Mouse (Mus musculus) Patski (cell line): ENCODE measurements around the gene Mterf4. TPM values are rescaled to one million over a fixed set of nuclear protein-coding genes. Genes with fewer than 3 reads are reported as not detected.
A peak's percentile ranks its signal among the peaks of the same experiment; 100 is the strongest.

Source experiments
- ATAC-seq: fragments of 100-300 bp; one replicate; pipeline ENCODE4 v1.8.0; 2021
- CTCF ChIA-PET: fragments of 350-600 bp; sonication (Branson Sonifier 250); formaldehyde crosslinking; loops from one replicate; lab custom pipeline; 2022; ENCODE audit warnings: inconsistent platforms; lab: Charles Lee
- POLR2A ChIA-PET: fragments of 350-600 bp; sonication (Branson Sonifier 250); formaldehyde crosslinking; loops from one replicate; lab custom pipeline; 2022; ENCODE audit warnings: antibody characterized with exemption, inconsistent platforms; lab: Charles Lee
- DNase-seq: peaks from one replicate; pipeline ENCODE4 v3.0.0-alpha.2; 2011; ENCODE audit warnings: low read depth, low spot score
- H3K27me3 ChIP-seq: fragments of 371-371 bp; one replicate; pipeline ENCODE4 v1.5.1; 2021
- CTCF ChIP-seq: fragments of 100-300 bp; IDR thresholded peaks from one replicate; pipeline ENCODE4 v1.5.1; 2021
- in situ Hi-C: fragments of 300-500 bp; cut with MboI; formaldehyde crosslinking; loops from 3 replicates; pipeline ENCODE4 v1.11.1; 2018; ENCODE audit warnings: low pct_unique_long_range_greater_than_20kb, mixed read lengths
- polyA plus RNA-seq: library from polyadenylated mRNA; unstranded; gene quantifications from one replicate; pipeline ENCODE4 v1.2.3, GENCODE M21; 2021

The Mterf4 gene
- polyA plus RNA-seq = 34.8 TPM

DNA sequence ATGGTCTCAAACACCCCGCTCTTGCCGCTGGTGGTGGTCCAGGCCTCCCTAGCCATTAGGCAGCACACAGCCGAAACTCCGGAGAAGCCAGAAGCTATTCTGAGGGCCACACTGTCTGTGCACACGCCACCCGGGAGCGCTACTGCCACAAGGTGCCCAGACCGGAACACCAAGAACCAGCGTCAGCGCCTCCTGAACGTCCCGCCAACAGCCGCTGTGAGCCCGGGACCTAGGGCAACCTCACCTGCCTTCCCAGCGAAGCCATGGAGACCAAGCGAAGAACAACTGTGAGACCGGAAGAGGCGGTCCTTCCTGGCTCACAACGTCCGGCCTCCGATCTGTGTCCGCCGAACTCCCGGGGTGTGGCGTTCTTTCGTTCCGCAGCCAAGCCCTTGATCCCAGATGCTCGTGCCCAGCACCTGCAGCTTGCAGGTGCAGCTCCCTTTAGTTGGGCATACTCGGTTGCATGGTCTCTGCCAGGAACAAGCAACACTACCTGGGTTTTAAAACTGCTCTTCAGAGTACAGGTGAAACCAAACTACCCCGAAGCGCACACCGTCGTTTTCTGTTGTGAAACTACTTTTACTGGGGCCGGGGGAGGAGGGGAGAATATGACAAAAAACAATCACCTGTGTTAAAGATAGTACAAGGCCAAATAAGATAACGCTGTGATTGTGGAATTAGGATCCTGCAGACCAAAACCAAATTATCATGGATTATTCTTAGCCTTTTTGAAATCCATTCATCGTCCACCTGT, at the start of gene Mterf4:
Mterf4 (minus strand) TSS at position 335 of the 757 bp plus-strand sequence.
- no peak for TF ChIP-seq CTCF
- ChIA-PET POLR2A (no interaction called here), CTCF (interaction anchor here (0.7 to 1.7 kb wide), 4 partner anchors 16 to 177 kb away, joined by 3 to 5 read pairs (median 3); no protein-coding TSS in a partner anchor)
- no peaks in the 10 kb centered on the region for H3K27me3 ChIP-seq
- peak; percentile 39 for DNase-seq
- in situ Hi-C loops = loop anchor here (10.0 kb wide), 1 partner anchor 131 kb away; no protein-coding TSS in a partner anchor
- peak; percentile 71 for ATAC-seq

DNA sequence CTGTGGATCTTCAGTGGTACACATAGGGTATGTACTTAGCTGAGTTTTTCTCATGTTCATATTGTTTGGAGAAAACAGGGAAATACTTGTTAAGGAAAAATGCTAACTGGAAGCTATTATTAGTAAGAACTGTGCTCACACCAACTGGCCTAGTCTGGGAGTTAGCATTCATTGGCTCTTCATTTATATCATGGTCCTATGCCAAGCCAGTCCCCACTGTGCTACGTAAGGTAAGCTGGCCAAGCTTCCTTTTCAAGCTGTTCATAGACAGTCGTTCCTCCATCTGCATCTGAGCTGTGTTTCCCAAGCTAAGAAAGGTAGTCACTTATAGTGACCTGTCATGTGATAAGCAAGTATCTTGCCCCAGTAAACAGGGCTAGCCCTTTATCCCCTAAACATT, 47.0 kb upstream of the Mterf4 start:
- CTCF ChIA-PET = interaction anchor here (1.5 kb wide), 2 partner anchors 9 to 224 kb away, joined by 3 to 5 read pairs; partner anchors contain the start of gene Pask
- DNase-seq (no peak), ATAC-seq (no peak)
- in situ Hi-C loops = no loop called here
- H3K27me3 ChIP-seq = no peaks in the 10 kb centered on the region
- POLR2A ChIA-PET = no interaction called here
- TF ChIP-seq CTCF = no peak

DNA sequence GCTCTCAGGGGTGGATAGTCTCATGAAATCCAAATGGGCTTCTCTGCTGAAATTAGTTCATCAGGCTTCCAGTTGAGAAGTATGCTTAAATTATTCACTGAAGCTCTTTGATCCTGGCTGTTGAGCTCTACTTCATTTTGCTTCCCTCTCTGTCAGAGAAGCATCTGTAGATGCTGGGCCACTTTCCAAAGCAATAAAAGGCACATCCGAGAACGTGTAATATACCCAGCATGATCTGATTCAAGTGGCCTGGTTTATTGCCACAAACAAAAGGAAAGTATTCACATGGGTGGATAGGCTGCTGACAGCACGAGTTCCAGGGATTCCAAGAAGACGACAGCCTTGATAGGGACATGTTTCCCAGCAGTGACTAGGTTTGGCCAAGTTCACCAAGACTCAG, 44.0 kb upstream of the Mterf4 start:
- no peak for TF ChIP-seq CTCF
- DNase-seq (no peak), ATAC-seq (no peak)
- no peaks in the 10 kb centered on the region for H3K27me3 ChIP-seq
- ChIA-PET CTCF (interaction anchor here (0.7 to 1.8 kb wide), 4 partner anchors 10 to 225 kb away, joined by 3 to 6 read pairs (median 4); no protein-coding TSS in a partner anchor), POLR2A (no interaction called here)
- in situ Hi-C loops = no loop called here

DNA sequence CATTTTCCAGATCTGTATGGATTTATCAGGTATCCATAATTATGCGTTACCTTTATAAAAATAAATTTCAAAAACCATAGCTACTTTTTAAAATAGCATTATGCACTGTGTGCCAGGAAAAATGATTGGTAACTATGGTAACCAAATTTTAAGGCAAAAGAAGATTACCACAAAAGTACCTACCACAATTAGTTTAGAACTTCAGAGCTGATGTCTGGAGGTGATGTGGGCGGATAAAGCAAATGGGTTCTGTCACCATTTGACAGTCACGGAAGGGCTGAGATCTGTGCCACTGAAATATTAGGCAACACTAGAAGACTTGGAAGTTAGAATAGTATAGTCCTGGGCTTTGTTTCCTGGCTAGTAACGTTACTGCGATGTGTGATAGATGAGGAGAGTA, 41.5 kb upstream of the Mterf4 start:
- TF ChIP-seq CTCF = no peak

DNA sequence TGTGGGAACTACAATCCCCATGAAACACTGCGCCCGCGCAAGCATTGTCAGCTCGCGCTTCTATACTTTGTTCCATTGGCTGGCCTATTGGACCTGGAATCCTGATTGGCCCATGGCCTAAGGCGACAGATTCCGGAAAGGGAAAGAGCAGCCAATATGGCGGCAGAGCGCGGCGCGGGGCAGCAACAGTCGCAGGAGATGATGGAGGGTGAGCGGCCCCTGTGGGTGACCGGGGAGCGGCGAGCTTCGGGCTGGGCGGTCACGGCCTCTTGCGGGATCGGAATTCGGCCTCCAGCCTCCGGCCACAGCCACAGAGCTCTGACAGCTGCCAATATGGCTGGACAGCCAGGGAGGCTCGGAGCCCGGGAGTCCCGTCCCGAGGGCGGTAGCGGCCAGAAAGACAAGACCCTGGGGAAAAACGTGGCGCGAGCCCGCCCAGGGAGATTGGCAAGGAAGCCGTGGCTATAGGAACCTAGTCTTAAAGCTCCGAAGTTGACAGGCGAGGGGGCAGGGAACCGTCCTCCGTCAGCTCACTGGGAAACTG, 37.9 kb upstream of the Mterf4 start:
- DNase-seq (peak; percentile 83), ATAC-seq (peak; percentile 97)
- no peaks in the 10 kb centered on the region for H3K27me3 ChIP-seq
- no peak for TF ChIP-seq CTCF
- CTCF ChIA-PET = interaction anchor here (0.7 to 2.3 kb wide), 5 partner anchors 9 to 215 kb away, joined by 3 to 11 read pairs (median 4); no protein-coding TSS in a partner anchor
- in situ Hi-C loops = no loop called here
- POLR2A ChIA-PET = no interaction called here

More for the DNA sequence above, 41.5 kb upstream of the Mterf4 start:
- no peak for DNase-seq
- no peak for ATAC-seq
- H3K27me3 ChIP-seq = no peaks in the 10 kb centered on the region
- CTCF ChIA-PET = interaction anchor here (1.2 kb wide), 1 partner anchor 9 kb away, joined by 3 read pairs; no protein-coding TSS in a partner anchor
- in situ Hi-C loops = no loop called here
- POLR2A ChIA-PET = no interaction called here

DNA sequence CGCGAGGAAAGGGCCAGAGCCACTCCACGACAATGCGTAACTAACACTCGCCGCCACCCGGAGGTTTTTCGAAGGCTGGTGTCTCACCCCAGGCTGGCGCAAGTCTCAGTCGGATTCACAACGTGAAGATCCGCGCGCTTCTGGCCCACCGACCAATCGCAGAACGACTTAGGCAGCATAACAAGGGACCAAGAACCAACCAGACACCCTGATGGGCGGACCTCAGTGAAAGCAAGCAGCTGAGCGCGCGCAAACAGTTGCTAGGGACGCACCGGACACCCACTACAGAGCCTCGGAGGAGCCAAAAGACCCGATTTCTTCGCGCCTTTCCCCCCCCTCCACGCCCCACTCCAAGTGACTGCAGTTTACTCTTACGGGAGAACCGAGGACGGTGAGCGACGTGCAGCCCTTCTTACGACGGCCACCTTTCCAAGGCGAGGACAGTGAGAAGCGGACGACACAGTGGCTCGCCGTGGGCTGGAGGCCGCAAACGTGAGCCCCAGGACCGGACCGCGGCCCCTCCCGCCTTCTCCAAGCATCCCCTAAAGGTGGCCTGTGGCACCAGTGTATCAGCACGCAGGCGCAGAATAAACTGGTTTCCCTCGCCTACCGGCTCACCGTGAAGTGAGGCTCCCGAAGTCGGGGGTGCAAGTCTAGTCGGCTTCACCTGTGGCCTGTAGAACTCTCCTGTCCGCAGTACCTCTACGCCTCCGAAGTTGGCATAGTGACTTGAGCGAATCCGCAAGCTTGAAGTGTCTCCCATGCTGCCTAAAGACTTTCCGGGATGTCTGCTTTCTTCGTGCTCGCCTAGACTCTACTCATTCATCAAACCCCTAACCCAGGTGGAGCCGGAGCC, 37.2 kb upstream of the Mterf4 start, which contains the start of the genes Ppp1r7 and Pask:
Ppp1r7 (plus strand) TSS at position 207 of the 856 bp plus-strand sequence.
Pask (minus strand) TSS at position 835 of the 856 bp plus-strand sequence.
- H3K27me3 ChIP-seq = no peaks in the 10 kb centered on the region
- ChIA-PET POLR2A (no interaction called here), CTCF (interaction anchor here (0.8 to 2.3 kb wide), 4 partner anchors 9 to 214 kb away, joined by 3 to 11 read pairs (median 4); no protein-coding TSS in a partner anchor)
- in situ Hi-C loops = no loop called here
- ATAC-seq (peak; percentile 88), DNase-seq (peak; percentile 80)
- no peak for TF ChIP-seq CTCF

DNA sequence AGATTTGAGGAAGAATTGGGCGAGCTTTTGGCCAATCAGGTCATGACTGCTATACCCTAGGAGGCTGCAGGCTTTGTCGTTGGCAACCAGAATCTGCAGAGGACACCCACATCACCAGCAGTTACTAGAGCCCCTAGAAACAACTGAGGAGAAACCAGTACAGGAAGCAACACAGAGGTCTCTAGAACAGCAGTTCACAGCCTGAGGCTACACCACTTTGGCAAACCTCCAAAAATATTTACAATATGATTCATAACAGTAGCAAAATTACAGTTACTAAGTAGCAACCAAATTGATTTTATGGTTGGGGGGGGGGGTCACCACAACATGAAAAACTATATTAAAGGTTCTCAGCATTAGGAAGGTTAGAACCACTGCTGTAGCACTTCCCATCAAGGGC, 28.9 kb upstream of the Mterf4 start:
- DNase-seq = no peak
- in situ Hi-C loops = no loop called here
- ChIA-PET CTCF (no interaction called here), POLR2A (no interaction called here)
- ATAC-seq = no peak
- no peaks in the 10 kb centered on the region for H3K27me3 ChIP-seq
- TF ChIP-seq CTCF = no peak

DNA sequence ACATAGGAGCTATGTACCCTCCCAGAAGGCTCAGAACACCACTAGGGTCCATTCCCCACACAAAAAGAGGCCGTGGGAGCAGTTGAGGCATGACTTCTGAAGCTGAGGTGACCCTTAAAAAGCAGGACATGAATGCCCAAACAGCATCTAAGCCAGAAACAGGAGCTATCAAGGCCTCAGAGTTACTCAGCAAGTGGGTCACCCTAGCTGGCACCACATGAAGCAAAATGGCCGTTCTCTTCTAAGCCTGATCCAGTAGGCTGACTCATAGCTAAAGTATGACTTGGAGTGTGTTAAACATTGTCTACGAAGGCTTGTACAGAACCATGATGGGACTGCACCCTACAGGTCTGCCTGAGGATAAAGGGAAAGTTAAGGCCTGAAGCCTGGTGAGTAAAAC, 20.7 kb upstream of the Mterf4 start:
- DNase-seq = peak; percentile 46
- ChIA-PET POLR2A (interaction anchor here (0.6 kb wide), 1 partner anchor 111 kb away, joined by 3 read pairs; no protein-coding TSS in a partner anchor), CTCF (interaction anchor here (0.9 to 1.8 kb wide), 6 partner anchors 9 to 153 kb away, joined by 3 to 6 read pairs (median 4); partner anchors contain the start of gene Pask)
- in situ Hi-C loops = no loop called here
- TF ChIP-seq CTCF = peak; percentile 47
- no peaks in the 10 kb centered on the region for H3K27me3 ChIP-seq
- ATAC-seq = peak; percentile 92

DNA sequence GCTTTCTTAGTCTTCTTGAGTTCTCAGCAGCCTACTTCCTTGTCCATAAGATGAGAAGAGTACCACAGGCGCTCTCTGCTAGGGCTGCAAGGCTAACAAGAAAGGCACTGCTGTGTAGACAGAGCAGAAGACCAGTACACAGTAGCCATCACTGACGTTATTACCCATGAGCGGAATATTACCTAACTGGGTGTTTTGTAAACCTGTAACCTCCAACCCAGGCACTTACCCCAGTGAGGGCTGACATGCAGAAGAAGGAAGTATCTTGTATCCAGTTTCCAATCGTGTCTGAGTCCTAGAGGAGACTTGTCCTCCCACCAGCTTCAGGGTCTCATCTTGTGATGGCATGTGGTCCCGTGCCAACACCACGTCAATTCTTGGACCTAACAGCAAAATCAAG, 18.3 kb upstream of the Mterf4 start:
- H3K27me3 ChIP-seq = no peaks in the 10 kb centered on the region
- in situ Hi-C loops = no loop called here
- POLR2A ChIA-PET = no interaction called here
- CTCF ChIA-PET = interaction anchor here (1.1 kb wide), 1 partner anchor 150 kb away, joined by 3 read pairs; no protein-coding TSS in a partner anchor
- DNase-seq (no peak), ATAC-seq (no peak)
- TF ChIP-seq CTCF = no peak
